Mouse (Mus musculus) bone marrow macrophage, adult 2 months (primary cell): ENCODE data around the gene Cuedc1. TPM values are rescaled to one million over a fixed set of nuclear protein-coding genes. Genes with fewer than 3 reads are reported as not detected.

Source experiments
- H3K27ac ChIP-seq: 2 replicates; pipeline ENCODE4 v1.5.1; 2012; ENCODE audit warnings: low read depth, low read length; ENCODE audit not compliant: insufficient read depth
- H3K4me1 ChIP-seq: 2 replicates; pipeline ENCODE4 v1.6.1; 2012; ENCODE audit warnings: low read length; ENCODE audit not compliant: control insufficient read depth, insufficient read depth
- H3K4me3 ChIP-seq: 2 replicates; pipeline ENCODE4 v1.5.1; 2012; ENCODE audit warnings: mild to moderate bottlenecking, low read length, moderate library complexity; ENCODE audit not compliant: insufficient read depth
- CTCF ChIP-seq: IDR thresholded peaks from 2 replicates; pipeline ENCODE4 v1.5.1; 2012; ENCODE audit warnings: low read depth, mild to moderate bottlenecking, low read length, moderate library complexity
- POLR2A ChIP-seq: IDR thresholded peaks from 2 replicates; pipeline ENCODE4 v1.6.1; 2012; ENCODE audit warnings: mild to moderate bottlenecking, low read depth, low read length, borderline replicate concordance
- polyA plus RNA-seq: library from polyadenylated mRNA; stranded (reverse); fragments of >200 nt; gene quantifications from 2 replicates; pipeline ENCODE4 v1.2.4, GENCODE M21; 2012; ENCODE audit not compliant: missing spikeins, insufficient read depth, insufficient read length

Cuedc1 gene
- polyA plus RNA-seq, 1 experiment, result 13.1 TPM

- no peak for TF ChIP-seq POLR2A
- TF ChIP-seq CTCF, result no peak
- Histone ChIP-seq H3K27ac (peak overlapping the region; percentile 66; the same call in 1 of the 2 replicates), H3K4me1 (peaks cover 62% of the 10 kb centered on the region), H3K4me3 (no peak overlapping the region)
Observed at GRCm38 (mm10) chr11:88116568-88116967, 18.7 kb downstream of the Cuedc1 start.

- H3K27ac ChIP-seq, result peak overlapping the region; percentile 66
- TF ChIP-seq POLR2A (no peak), CTCF (no peak)
- peaks cover 62% of the 10 kb centered on the region for H3K4me1 ChIP-seq
- H3K4me3 ChIP-seq, result 0 out of 2 replicates have a peak overlapping the region, but pooled peaks have one; percentile 2
Observed at GRCm38 (mm10) chr11:88117356-88118090, 19.7 kb downstream of the Cuedc1 start.

GRCm38 (mm10) chr11:88118091-88118440 is 20.2 kb downstream of the Cuedc1 start:
- Histone ChIP-seq H3K27ac (peak overlapping the region; percentile 66), H3K4me1 (peaks cover 58% of the 10 kb centered on the region), H3K4me3 (no peak overlapping the region)
- TF ChIP-seq CTCF (no peak), POLR2A (no peak)

- peaks cover 49% of the 10 kb centered on the region for H3K4me1 ChIP-seq
Observed at GRCm38 (mm10) chr11:88118817-88119642, 21.2 kb downstream of the Cuedc1 start.

GRCm38 (mm10) chr11:88122545-88122944 is 24.7 kb downstream of the Cuedc1 start:
- no peak overlapping the region for H3K4me3 ChIP-seq
- peaks cover 19% of the 10 kb centered on the region for H3K4me1 ChIP-seq
- no peak overlapping the region for H3K27ac ChIP-seq
- TF ChIP-seq CTCF (no peak), POLR2A (no peak)

More at GRCm38 (mm10) chr11:88118817-88119642, 21.2 kb downstream of the Cuedc1 start:
- Histone ChIP-seq H3K27ac (0 out of 2 replicates have a peak overlapping the region, but pooled peaks have one; percentile 66), H3K4me3 (no peak overlapping the region)
- no peak for TF ChIP-seq CTCF
- no peak for TF ChIP-seq POLR2A

GRCm38 (mm10) chr11:88123021-88123420 is 25.2 kb downstream of the Cuedc1 start:
- TF ChIP-seq POLR2A (no peak), CTCF (no peak)
- Histone ChIP-seq H3K4me1 (peaks cover 14% of the 10 kb centered on the region), H3K27ac (no peak overlapping the region), H3K4me3 (no peak overlapping the region)

GRCm38 (mm10) chr11:88123731-88124130 is 25.9 kb downstream of the Cuedc1 start:
- Histone ChIP-seq H3K4me3 (no peak overlapping the region), H3K27ac (no peak overlapping the region), H3K4me1 (peaks cover 7% of the 10 kb centered on the region)
- TF ChIP-seq POLR2A (no peak), CTCF (no peak)

GRCm38 (mm10) chr11:88125483-88125882 is 27.6 kb downstream of the Cuedc1 start:
- Histone ChIP-seq H3K4me3 (no peak overlapping the region), H3K27ac (no peak overlapping the region), H3K4me1 (peaks cover 5% of the 10 kb centered on the region)
- TF ChIP-seq CTCF (no peak), POLR2A (no peak)

- no peak overlapping the region for H3K4me3 ChIP-seq
- H3K27ac ChIP-seq, result no peak overlapping the region
- H3K4me1 ChIP-seq, result peaks cover 12% of the 10 kb centered on the region
- no peak for TF ChIP-seq CTCF
- TF ChIP-seq POLR2A, result no peak
Observed at GRCm38 (mm10) chr11:88126306-88126793, 28.5 kb downstream of the Cuedc1 start.
